Mouse (Mus musculus): ENCODE measurements around the gene Hoxc13.

DNA sequence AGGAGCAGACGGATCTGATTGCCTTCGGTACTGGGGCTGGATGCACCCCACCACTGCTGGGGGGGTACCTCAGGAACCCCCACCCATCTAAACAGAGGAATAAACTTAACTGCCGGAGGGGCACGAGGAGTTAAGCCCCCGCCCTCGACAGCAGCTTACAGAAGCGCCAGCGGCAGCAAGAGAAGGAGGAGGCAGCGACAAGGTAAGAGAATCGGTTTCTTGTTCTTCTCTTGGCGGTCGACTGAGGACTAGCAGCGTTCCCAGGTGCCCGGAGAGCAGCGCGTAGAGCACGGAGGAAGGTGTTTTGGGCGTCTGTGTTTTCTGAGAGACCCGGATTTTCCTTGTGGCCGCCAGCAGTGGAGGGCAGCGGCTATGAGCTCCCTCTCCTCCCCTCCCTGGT is 51.4 kb downstream of the Hoxc13 start:
- TF ChIP-seq CTCF (IDR thresholded peaks at IDR 0.05; ENCODE audit: borderline replicate concordance, insufficient read depth, low read depth, low read length) (no peak), POLR2A (IDR thresholded peaks at IDR 0.05; ENCODE audit: borderline replicate concordance, insufficient read depth, low read length) (no peak)

Data from cerebellum, adult 2 months (tissue).